Mouse (Mus musculus): ENCODE data around the gene Fbln7.

Gene Fbln7

DNA sequence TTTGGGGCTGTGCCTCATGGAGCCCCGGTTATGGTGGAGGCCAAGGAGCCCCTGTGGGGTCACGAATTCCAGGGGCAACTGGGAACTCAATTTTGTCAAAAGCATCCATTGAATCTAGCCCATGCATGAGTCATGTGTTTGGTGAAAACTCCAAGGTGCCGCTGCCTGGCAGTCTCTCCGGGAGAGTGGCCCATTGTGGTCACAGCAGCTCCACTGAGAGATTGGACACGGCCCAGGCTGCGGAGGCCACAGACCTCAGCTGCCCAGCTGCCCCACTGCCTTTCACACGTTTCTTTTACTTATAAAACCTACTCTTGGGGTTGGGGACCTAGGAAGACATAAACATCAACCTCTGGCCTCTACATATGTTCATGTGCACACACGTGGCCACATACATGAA is 12.7 kb downstream of the Fbln7 start:
- no peak for DNase-seq

DNA sequence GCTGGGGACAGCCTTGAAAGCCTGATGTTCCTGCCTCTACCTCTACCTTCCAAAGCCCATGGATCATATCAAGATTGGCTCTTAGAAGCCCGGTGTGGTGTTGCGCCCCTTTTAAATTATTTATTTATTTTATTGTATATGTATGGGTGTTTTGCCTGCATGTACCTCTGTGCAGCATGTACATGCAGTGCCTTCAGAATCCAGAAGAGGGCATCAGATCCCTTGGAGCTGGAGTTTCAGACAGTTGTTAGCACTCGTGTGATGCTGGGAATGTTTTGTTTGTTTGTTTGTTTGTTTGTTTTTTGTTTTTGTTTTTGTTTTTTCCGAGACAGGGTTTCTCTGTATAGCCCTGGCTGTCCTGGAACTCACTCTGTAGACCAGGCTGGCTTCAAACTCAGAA is 18.5 kb downstream of the Fbln7 start:
- DNase-seq, result no peak

DNA sequence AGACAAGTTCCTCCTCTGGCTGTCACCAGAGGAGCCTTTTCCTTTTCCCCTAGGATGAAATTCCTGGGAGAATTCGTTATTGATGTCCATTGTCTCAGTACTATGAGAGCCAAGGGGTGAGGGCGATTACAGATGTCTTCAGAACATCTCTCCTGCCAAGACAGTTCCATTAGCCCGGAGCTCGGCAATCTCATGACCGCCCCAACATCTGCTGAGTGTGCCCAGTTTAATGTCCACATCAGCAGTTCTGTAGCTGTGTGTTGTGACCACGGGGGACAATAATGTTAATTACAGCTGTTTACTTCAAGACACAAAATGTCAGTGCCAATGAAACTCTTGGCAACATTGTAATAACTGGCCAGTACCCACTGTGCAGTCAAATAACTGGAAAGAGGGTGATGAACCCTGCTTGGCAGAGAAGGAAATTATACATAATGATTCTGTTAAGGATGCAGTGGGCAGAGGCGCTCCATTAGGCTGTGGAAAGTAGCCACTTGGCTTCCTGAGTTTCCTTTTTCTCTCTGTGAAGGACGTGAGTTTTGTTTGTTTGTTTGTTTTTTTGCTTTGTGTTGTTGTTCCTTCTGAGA is 22.5 kb downstream of the Fbln7 start:
- DNase-seq, result no peak

DNA sequence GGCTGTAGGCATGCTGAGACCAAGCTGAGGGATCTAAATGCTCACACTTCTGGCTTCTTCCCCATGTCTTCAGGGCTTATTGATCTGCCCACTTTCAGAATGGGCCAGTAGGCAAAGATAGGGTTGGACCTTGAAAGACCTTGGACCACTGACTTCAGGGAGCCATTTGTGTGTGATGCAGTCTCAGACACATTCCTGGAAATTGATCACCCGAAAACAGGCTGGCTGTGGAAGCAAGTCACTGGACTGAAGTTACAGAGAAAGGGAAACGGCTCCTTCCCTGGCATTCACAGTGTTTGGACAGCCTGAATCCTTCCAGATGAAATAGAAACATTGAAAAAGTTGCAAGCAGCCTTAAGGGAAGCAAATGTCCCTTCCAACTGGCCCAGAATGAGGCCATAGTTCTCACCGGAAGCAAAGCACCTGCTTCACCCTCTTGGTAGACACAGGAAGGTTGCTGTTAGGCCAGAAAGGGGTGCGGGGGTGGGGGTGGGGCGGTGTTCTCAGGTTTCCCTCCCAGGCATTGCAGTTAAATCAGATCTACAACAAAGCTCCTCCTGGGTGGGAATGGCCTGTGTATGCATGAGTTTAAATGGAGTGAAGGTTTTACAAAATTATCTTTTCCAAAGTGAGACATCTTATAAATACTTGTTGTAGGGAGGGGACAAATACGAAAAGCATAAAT is 25.2 kb downstream of the Fbln7 start:
- DNase-seq, result no peak

DNA sequence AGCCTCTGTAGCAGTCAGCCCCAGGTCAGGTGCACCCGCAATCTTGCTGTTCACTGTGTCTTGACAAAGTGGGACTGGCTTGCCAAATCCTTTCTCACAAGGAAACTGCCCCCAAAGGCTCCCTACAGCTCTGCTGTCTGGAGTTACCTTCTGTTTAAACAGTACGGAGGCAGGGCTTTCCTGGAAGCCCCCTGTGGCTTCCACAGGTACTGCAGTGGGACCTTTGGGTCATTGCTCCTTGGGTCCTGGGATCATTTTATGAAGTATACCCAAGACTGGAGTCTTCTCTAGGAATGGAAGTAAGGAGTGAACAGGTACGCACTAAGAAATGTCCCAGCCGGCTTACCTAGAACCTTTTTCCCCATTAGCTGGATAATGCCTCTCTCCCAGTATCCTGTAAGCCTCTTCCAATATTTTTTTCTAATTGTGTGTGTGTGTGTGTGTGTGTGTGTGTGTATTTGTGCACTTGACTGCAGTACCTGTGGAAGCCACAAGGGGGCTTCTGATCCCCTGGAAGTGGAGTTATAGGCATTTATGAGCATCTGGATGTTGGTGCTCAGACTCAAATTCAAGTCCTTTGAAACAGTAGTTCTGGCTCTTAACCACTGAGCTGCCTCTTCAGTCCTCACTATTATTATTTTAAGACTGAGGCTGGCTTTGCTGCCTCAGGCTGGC is 28.0 kb downstream of the Fbln7 start:
- no peak for DNase-seq

DNA sequence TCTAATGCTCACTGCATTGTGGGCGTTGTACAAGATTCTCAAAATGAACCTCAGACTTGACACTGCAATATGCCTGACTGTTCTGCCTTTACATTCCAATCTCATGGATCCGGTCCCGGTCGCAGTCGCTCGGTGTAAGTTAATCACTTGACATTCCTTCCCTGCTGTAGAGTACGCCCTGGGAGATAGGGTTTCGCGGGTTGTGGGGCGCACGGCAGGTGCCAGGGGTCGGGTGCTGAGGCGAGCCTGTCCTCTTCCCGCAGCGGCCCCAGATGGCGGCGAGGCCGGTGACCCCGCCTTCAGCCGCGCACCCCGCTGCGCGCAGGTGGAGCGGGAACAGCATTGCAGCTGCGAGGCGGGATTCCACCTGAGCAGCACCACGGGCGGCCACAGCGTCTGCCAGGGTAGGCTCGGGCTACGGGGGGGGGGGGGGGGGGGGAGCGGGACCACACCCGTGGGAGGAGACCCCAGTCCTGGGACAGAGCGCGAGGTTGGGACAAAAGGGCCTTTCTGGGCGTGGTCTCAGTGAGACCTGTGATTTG is 29.5 kb downstream of the Fbln7 start:
- peak; percentile 36 to 45 for DNase-seq

DNA sequence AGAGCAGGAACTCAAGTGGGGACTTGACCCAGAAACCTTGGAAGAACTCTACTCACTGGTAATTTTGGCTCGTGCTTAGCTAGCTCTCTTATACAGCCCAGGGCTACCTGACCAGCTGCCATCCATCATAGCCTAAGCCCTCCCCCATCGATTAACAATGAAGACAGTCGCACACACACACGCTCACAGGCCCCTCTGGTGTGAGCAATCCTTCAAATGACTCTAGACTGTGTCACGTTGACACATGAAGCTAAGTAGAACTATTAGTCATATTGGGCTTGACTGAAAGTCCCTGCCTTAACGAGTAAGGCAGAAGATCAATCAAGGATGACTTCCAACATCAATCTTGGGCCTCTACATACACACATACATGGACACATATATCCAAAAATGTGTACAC is 40.1 kb downstream of the Fbln7 start:
- DNase-seq, result no peak

DNA sequence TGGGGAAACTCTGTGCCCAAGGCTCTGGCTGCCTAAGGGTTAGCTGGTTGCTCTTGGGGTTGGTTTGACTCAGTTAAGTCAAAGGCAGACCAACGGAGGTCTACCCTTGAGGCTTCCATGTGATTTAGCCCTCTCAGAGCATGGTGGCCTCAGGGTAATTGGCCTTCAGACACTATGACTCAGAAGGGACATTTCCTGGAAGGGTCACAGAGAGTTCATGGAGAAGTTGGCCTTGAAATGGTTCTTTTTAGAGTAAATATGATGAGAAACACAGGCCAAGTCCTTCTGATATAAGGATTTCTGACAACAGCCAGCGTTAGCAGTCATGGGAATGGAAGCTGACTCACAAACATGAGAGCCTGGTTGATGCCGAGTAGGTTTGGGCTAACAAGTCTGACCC is 40.9 kb downstream of the Fbln7 start:
- DNase-seq, result no peak

DNA sequence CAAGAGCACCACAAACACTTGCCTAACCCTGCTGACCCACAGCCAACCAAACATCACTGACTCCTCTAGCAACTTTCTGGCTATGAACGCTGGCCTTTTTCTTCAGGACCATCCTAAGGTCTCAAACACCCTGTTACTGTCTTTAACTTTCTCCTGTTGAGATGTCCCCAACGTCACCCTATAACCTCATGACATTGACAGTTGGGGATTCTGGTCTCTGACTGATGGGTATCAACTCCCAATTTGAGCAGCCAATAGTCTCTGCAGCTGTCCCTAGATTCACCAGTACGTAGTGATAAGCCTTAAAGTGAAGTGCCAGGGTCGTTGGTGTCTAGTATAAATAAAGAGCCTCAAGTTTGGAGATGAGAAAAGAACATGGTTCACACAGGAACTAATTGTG is 52.2 kb downstream of the Fbln7 start:
- no peak for DNase-seq

DNA sequence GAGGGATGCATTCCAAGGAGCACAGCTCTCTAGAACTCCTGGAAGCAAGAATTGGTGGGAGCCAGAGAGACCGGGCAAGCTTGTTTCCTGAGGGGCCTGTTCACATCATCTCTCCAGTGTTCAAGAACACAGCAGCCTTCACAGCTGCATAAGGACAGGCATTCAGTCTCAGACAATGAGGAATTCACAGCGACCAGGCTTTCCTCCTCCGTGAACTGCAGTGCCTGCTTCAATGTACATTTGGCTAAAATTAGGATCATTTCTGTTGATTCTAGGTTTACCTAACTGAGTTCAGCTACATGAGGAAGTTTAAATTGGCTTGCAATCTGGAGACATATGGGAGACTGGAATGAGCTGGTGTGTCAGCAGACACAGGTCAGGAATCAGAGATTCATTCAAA is 53.7 kb downstream of the Fbln7 start:
- no peak for DNase-seq

DNA sequence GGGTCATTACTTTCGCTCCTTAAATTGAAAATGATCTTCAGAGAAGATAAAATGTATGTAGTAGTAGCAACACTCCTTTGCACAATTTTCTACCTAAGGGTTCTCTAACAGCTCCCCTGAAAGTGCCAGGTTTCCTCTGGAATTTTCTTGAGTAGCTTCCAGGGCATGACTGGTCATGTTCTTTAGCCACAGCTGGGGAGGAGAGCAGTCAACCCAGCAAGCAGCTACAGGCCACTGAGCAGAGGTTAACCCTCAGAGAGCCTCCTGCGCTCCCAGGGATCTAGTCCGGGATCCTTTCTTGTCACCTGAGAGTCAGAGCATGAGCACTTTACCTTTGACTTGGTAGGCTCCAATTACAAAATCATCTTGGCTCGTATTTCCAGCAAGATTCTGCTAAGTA is 62.0 kb downstream of the Fbln7 start:
- no peak for DNase-seq

DNA sequence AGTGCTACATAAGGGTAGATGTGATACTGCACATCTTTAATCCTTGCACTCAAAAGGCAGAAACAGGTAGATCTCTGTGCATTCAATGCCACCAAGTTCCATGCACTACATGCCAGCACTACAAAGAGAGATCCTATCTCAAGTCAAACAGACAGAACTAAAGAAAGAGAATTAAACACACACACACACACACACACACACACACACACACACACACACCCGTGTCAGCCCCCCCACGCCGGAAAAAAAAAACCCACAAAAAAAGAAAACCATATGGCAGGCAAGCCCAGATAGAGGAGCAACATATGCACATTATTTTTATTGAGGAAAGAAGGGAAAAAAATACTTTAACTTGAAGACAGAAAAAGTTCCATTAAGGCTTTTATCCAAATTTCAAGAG is 65.7 kb downstream of the Fbln7 start:
- no peak for DNase-seq

DNA sequence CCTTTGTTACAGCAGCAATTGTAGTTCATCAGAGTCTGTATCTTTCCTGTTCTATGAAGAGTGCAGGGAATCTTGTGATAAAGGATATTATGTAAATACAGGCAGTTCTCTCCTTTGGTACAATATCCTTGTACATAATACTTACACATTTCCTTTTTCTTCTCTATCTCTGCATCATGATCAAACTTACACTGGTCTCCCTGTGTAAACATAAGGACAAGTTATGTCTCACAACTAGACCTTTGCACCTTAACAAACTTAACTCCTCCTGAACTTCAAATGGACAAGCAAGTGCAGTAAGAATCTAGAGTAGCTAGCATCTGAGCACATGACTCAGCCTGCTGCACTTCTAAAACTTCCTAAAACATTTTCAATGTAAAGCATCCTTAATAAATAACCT is 67.9 kb downstream of the Fbln7 start:
- DNase-seq, result no peak

DNA sequence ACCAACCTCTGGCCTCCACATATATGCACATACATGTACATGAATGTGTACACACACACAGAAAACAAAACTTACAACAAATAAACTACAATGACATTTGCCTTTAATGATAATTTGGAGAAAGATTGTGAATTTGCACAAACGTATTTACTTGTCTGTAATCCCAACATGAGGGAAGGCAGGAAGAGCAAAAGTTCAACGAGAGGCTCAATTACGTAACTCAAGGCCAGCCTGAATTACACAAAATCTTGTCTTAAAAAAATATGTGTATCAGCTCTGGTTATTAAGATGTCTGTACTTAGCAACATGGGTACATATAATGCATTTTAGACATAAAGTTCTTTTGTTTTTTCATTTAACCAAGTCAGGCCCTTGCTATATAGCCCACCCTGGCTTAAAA is 73.5 kb downstream of the Fbln7 start:
- DNase-seq, result no peak

DNA sequence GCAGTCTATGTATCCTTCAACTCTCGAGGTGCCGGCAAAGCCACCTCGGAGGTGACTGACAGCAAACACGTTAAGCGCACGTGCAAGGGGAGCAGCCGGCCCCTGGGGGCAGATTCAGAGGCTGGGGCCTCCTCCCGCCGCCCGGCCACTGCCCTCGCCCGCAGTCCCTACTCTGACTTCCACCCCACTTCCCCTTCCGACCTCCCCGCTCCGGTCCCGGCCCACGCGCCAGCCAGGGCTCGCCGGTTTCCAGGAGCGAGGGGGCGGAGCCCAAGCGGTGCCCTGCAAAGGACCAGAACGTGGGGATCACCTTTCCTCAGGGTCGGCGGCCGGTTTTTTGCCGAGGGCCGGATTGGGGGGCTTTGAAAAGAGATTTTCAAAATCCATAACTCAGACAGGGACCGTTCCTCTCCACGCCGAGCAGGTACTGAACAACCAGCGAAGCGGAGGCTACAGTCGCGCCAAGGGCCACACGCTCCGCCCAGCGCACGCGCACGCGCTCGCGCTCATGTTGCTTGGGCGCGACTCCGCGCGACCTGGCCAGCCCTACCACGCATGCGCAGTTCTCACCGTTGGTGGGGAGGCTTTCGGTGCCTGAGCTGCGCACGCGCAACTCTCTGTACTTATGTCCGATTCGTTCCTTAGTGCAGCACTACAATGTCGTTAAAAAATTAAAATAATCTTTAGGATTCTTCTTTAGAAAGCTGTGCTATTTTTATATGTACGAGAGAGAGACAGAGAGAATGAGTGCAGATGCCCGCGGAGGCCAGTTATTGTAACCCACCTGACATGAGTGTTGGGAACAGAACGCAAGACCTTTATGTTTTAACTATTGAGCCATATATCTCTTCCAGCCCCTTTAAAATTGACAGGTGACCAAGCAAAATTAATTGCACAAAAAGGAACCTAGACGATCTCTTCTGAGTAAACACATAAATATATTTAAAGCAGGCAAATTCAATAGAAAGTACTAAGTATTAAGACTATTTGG is 81.1 kb downstream of the Fbln7 start, which contains the start of gene Zc3h8:
TSS of gene Zc3h8 (minus strand) at position 540 of the 991 bp plus-strand sequence.
- DNase-seq, result peak; percentile 96 to 97
